Mouse (Mus musculus) lung, adult 2 months (tissue): ENCODE data around the gene Cd55b. TPM values are rescaled to one million over a fixed set of nuclear protein-coding genes. Genes with fewer than 3 reads are reported as not detected.

ENCODE experiments used
- DNase-seq: peaks from one replicate; pipeline ENCODE4 v3.0.0; 2022
- H3K4me1 ChIP-seq: fragments of 200-500 bp; 2 replicates; pipeline ENCODE4 v1.6.1; 2011; ENCODE audit warnings: low read length; ENCODE audit not compliant: control insufficient read depth, insufficient read depth
- H3K4me3 ChIP-seq: fragments of 200-500 bp; replicated peaks from 2 replicates; pipeline ENCODE3; 2011; ENCODE audit warnings: low read depth, mild to moderate bottlenecking, control low read depth, low read length; ENCODE audit errors: extremely low read depth
- CTCF ChIP-seq: fragments of 200-500 bp; IDR thresholded peaks from 2 replicates; pipeline ENCODE4 v1.5.1; 2011; ENCODE audit warnings: mild to moderate bottlenecking, low read length, control low read depth; ENCODE audit not compliant: insufficient read depth
- POLR2A ChIP-seq: fragments of 200-500 bp; IDR thresholded peaks from 2 replicates; pipeline ENCODE4 v1.6.1; 2011; ENCODE audit warnings: low read depth, mild to moderate bottlenecking, control low read depth, low read length, borderline replicate concordance; ENCODE audit errors: extremely low read depth
- whole genome bisulfite sequencing: fragments of 180-500 bp; shearing (Covaris S2); methylation state at CpG from one replicate; pipeline ENCODE4 v1.1.7; 2018; 5-methylcytosine and 5-hydroxymethylcytosine counted together
- polyA plus RNA-seq: library from polyadenylated mRNA; depleted of rRNA; stranded (reverse); fragments of >200 nt; gene quantifications from 2 replicates; pipeline ENCODE4 v1.2.3, GENCODE M21; 2012; rRNA removed

Cd55b gene
- polyA plus RNA-seq, 1 experiment, result 0.36 TPM

- no peak for DNase-seq
- no peak for TF ChIP-seq POLR2A
- TF ChIP-seq CTCF, result no peak
- WGBS, result 84% methylated on average over 14 of the region's 14 CpGs
- Histone ChIP-seq H3K4me3 (no peak overlapping the region), H3K4me1 (no peaks in the 10 kb centered on the region)
These were observed 44.9 kb downstream of the Cd55b start for GRCm38 (mm10) chr1:130377726-130378429.

- Histone ChIP-seq H3K4me1 (no peaks in the 10 kb centered on the region), H3K4me3 (no peak overlapping the region)
- 58% methylated on average over 3 of the region's 3 CpGs for WGBS
- no peak for DNase-seq
- TF ChIP-seq CTCF (no peak), POLR2A (no peak)
These were observed 48.5 kb downstream of the Cd55b start for GRCm38 (mm10) chr1:130374173-130374785.

- no peaks in the 10 kb centered on the region for H3K4me1 ChIP-seq
- no peak for TF ChIP-seq POLR2A
- TF ChIP-seq CTCF, result no peak
- WGBS, result 12% methylated on average over 2 of the region's 2 CpGs
- H3K4me3 ChIP-seq, result no peak overlapping the region
- DNase-seq, result no peak
These were observed 49.3 kb downstream of the Cd55b start for GRCm38 (mm10) chr1:130373398-130374083.

GRCm38 (mm10) chr1:130371895-130372528 lies 50.8 kb downstream of the Cd55b start:
- Histone ChIP-seq H3K4me3 (no peak overlapping the region), H3K4me1 (no peaks in the 10 kb centered on the region)
- DNase-seq, result peak; percentile 34
- 38% methylated on average over 7 of the region's 7 CpGs for WGBS
- no peak for TF ChIP-seq POLR2A
- peak; percentile 41 for TF ChIP-seq CTCF

- 89% methylated on average over 5 of the region's 5 CpGs for WGBS
- no peak for TF ChIP-seq CTCF
- TF ChIP-seq POLR2A, result no peak
- Histone ChIP-seq H3K4me1 (no peaks in the 10 kb centered on the region), H3K4me3 (no peak overlapping the region)
- no peak for DNase-seq
These were observed 51.5 kb downstream of the Cd55b start for GRCm38 (mm10) chr1:130371291-130371690.

- WGBS, result 14% methylated on average over 1 of the region's 1 CpGs
- TF ChIP-seq CTCF, result peak; percentile 25; the same call in 1 of the 2 replicates
- no peak for TF ChIP-seq POLR2A
- Histone ChIP-seq H3K4me1 (no peaks in the 10 kb centered on the region), H3K4me3 (no peak overlapping the region)
- peak; percentile 3 for DNase-seq
These were observed 72.7 kb downstream of the Cd55b start for GRCm38 (mm10) chr1:130350077-130350635.

GRCm38 (mm10) chr1:130342429-130342828 lies 80.4 kb downstream of the Cd55b start:
- TF ChIP-seq POLR2A, result no peak
- TF ChIP-seq CTCF, result peak; percentile 31; the same call in 1 of the 2 replicates
- 67% methylated on average over 9 of the region's 9 CpGs for WGBS
- Histone ChIP-seq H3K4me3 (no peak overlapping the region), H3K4me1 (no peaks in the 10 kb centered on the region)
- no peak for DNase-seq

Other genes starting within 250 kb of the Cd55b start
- gene Cd55, start 39.7 kb upstream of the Cd55b start, polyA plus RNA-seq, result 21.1 and 24.2 TPM in 2 replicates
- gene Zp3r, start 206.6 kb upstream of the Cd55b start, polyA plus RNA-seq, result not detected in 2 replicates
- gene C4bp, start 238.6 kb upstream of the Cd55b start, polyA plus RNA-seq, result 0.06 and 0.15 TPM in 2 replicates